Mouse (Mus musculus) spleen, adult 2 months (tissue): Measurements from ENCODE around the gene Wwox.

Experiments used
- CTCF ChIP-seq: fragments of 200-500 bp; IDR thresholded peaks from 2 replicates; pipeline ENCODE4 v1.5.1; 2011; ENCODE audit warnings: mild to moderate bottlenecking, inconsistent platforms; ENCODE audit not compliant: insufficient read depth, insufficient read length, insufficient replicate concordance; ENCODE audit errors: extremely low read depth
- POLR2A ChIP-seq: fragments of 200-500 bp; IDR thresholded peaks from 2 replicates; pipeline ENCODE4 v1.6.1; 2011; ENCODE audit warnings: low read depth, low read length, inconsistent platforms

- TF ChIP-seq CTCF: no peak
- TF ChIP-seq POLR2A: no peak
Measured at GRCm38 (mm10) chr8:114908086-114908485, 468.6 kb downstream of the Wwox start.
